Mouse (Mus musculus) liver, embryonic 14.5 days (tissue): Measurements from ENCODE around the gene Mras.

ENCODE experiments used
- CTCF ChIP-seq: IDR thresholded peaks from 2 replicates; pipeline ENCODE4 v1.5.1; 2016; ENCODE audit warnings: antibody characterized with exemption, low read depth, control low read depth
- EP300 ChIP-seq: IDR thresholded peaks from 2 replicates; pipeline ENCODE4 v1.6.1; 2016; ENCODE audit warnings: antibody characterized with exemption, low read depth

DNA sequence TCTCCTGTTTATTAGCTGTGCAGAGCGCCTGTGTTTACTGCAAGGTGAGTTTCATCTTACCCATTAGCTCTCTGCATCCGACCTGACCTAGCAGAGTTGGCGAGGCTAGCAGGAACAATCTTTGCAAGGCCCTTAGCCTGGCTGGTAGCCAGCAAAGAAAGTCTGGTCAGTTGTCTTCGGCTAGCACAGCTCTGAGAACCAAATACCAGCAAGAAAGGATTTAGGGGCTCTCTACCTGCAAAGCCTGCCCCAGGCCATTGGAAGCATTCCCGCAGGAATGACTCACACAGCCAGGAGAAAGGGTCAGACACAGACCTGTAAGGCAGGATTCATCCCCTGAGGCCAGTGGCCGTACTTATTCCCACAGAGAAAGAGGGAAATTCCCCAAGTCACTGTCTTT, 36.4 kb downstream of the Mras start:
- TF ChIP-seq CTCF: no peak
- TF ChIP-seq EP300: no peak
